Mouse (Mus musculus): ENCODE data around the gene Ctss.

DNA sequence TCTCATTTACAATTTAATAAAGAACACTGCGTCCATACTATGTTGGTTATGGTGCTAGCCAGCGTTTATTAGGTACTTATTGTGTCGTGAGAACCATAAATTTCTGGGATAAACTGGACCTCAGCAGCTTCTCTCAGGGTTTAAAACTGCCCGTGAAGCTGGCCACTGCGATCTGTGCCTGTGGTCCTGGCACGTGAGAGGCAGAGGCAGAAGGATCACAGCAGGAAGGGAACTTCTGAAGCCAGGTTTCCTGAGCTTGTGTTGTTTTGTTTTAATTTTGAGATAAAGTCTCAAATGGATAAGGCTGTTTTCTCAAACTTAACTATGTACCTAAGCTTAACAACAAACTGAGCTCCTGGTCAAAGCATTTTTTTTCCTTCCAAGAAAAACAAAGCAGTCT, 17.2 kb upstream of the Ctss start:
- no peak for TF ChIP-seq CTCF (IDR thresholded peaks at IDR 0.05; ENCODE audit: low read depth, low read length)
- no peak for TF ChIP-seq GATA1 (IDR thresholded peaks at IDR 0.05; ENCODE audit: borderline replicate concordance, low read length)
- no peak for TF ChIP-seq TAL1 (conservative IDR thresholded peaks at IDR 0.05; ENCODE audit: low read depth, low read length)
- TF ChIP-seq POLR2AphosphoS5 (IDR thresholded peaks at IDR 0.05; ENCODE audit: insufficient replicate concordance, low read depth, low read length), result no peak
- TF ChIP-seq GATA2 (IDR thresholded peaks at IDR 0.05; ENCODE audit: borderline replicate concordance, low read depth, low read length), result no peak
